Mouse (Mus musculus) brain, embryonic 14.5 days (tissue): ENCODE measurements at regions not wholly inside any gene's neighbourhood (a gene's known extent, or its start where the extent isn't known, plus 50 kb on each side); places are given as distances from the start of the nearest gene placed in this dataset.

Experiments used
- CTCF ChIP-seq: fragments of 200-500 bp; IDR thresholded peaks from 2 replicates; pipeline ENCODE4 v1.5.1; 2012; ENCODE audit warnings: inconsistent platforms, mild to moderate bottlenecking, moderate library complexity, borderline replicate concordance; ENCODE audit not compliant: insufficient read depth, insufficient read length; ENCODE audit errors: extremely low read depth
- POLR2A ChIP-seq: fragments of 200-500 bp; IDR thresholded peaks from 2 replicates; pipeline ENCODE4 v1.6.1; 2012; ENCODE audit warnings: mild to moderate bottlenecking, inconsistent platforms, borderline replicate concordance; ENCODE audit not compliant: poor library complexity, insufficient read depth, insufficient read length, severe bottlenecking; ENCODE audit errors: extremely low read depth

GRCm38 (mm10) chr9:43959541-43959940 lies 83.6 kb upstream of the Thy1 start:
- TF ChIP-seq POLR2A (no peak), CTCF (no peak)
